Mouse (Mus musculus) ES-E14 (cell line): ENCODE data around the gene Haus7. TPM values are rescaled to one million over a fixed set of nuclear protein-coding genes. Genes with fewer than 3 reads are reported as not detected.

Source experiments
- DNase-seq: peaks from one replicate; pipeline ENCODE4 v3.0.0-alpha.2; 2013; ENCODE audit warnings: low read depth, low spot score
- H3K27ac ChIP-seq: 2 replicates; pipeline ENCODE4 v1.5.1; 2012; ENCODE audit warnings: low read depth, mild to moderate bottlenecking, low read length, moderate library complexity, mixed read lengths; ENCODE audit not compliant: poor library complexity, insufficient read depth, severe bottlenecking
- H3K36me3 ChIP-seq: 2 replicates; pipeline ENCODE4 v1.6.1; 2012; ENCODE audit warnings: mild to moderate bottlenecking, low read length, moderate library complexity, mixed read lengths; ENCODE audit not compliant: control insufficient read depth, poor library complexity, insufficient read depth, severe bottlenecking
- H3K4me1 ChIP-seq, 2 experiments: fragments of 150-350 bp in 1 of 2; sonication (generic) in 1 of 2; 2 replicates each; pipeline ENCODE4 v1.6.1; 2012; ENCODE audit warnings: low read length in 2 of 2, mild to moderate bottlenecking in 1 of 2, mixed read lengths in 1 of 2; ENCODE audit not compliant: control insufficient read depth in 2 of 2, insufficient read depth in 2 of 2, poor library complexity in 1 of 2
- H3K4me3 ChIP-seq, 2 experiments: fragments of 150-350 bp in 1 of 2; sonication (generic) in 1 of 2; 2 replicates each; pipeline ENCODE4 v1.5.1; 2012; ENCODE audit warnings: low read length in 2 of 2, low read depth in 1 of 2, mild to moderate bottlenecking in 1 of 2, mixed read lengths in 1 of 2; ENCODE audit not compliant: insufficient read depth in 1 of 2, poor library complexity in 1 of 2, severe bottlenecking in 1 of 2
- H3K9ac ChIP-seq: 2 replicates; pipeline ENCODE4 v1.6.1; 2012; ENCODE audit warnings: low read depth, mild to moderate bottlenecking, low read length, mixed read lengths; ENCODE audit not compliant: poor library complexity, insufficient read depth, severe bottlenecking
- H3K9me3 ChIP-seq: fragments of 150-350 bp; sonication (generic); 2 replicates; pipeline ENCODE4 v1.6.1; 2012; ENCODE audit warnings: low read depth, mild to moderate bottlenecking, low read length; ENCODE audit not compliant: control insufficient read depth, insufficient read depth
- CHD2 ChIP-seq: IDR thresholded peaks from 2 replicates; pipeline ENCODE4 v1.6.1; 2014; ENCODE audit warnings: mild to moderate bottlenecking, low read depth, low read length, inconsistent platforms
- HCFC1 ChIP-seq: IDR thresholded peaks from 2 replicates; pipeline ENCODE4 v1.6.1; 2012; ENCODE audit warnings: low read length, inconsistent platforms, borderline replicate concordance; ENCODE audit not compliant: insufficient read depth
- MAFK ChIP-seq: IDR thresholded peaks from 2 replicates; pipeline ENCODE4 v1.6.1; 2014; ENCODE audit warnings: mild to moderate bottlenecking, low read depth, low read length, inconsistent platforms; ENCODE audit not compliant: insufficient read depth
- ZC3H11A ChIP-seq: IDR thresholded peaks from 2 replicates; pipeline ENCODE4 v1.6.1; 2012; ENCODE audit warnings: low read depth, mild to moderate bottlenecking, inconsistent platforms, low read length, borderline replicate concordance
- ZNF384 ChIP-seq: IDR thresholded peaks from 2 replicates; pipeline ENCODE4 v1.6.1; 2012; ENCODE audit warnings: low read depth, low read length, inconsistent platforms
- in situ Hi-C, 2 experiments: fragments of 600-800 bp; cut with MboI; formaldehyde crosslinking; loops; one replicate each; pipeline ENCODE4 v1.15.1; 2025; ENCODE audit warnings: low sequenced_read_pairs in 2 of 2, inconsistent platforms in 1 of 2; ENCODE audit not compliant: unreplicated experiment in 2 of 2
- total RNA-seq: library from RNA; depleted of rRNA; stranded (reverse); fragments of 300-350 nt; gene quantifications from 2 replicates; pipeline ENCODE4 v1.2.3, GENCODE M21; 2012; rRNA removed

The Haus7 gene
- total RNA-seq, 1 experiment, result 31.1 TPM

GRCm38 (mm10) chrX:73396446-73396845, 62.4 kb downstream of the Haus7 start:
- Histone ChIP-seq H3K9me3 (no peaks in the 10 kb centered on the region), H3K4me1 (no peaks in the 10 kb centered on the region; a peak in 1 of 4 replicates), H3K27ac (no peak overlapping the region), H3K4me3 (no peak overlapping the region), H3K36me3 (no peaks in the 10 kb centered on the region), H3K9ac (no peak overlapping the region)
- in situ Hi-C loops, result no loop called here
- no peak for DNase-seq
- no peak for TF ChIP-seq ZNF384
- TF ChIP-seq MAFK, result no peak
- TF ChIP-seq CHD2, result no peak
- TF ChIP-seq HCFC1, result no peak
- no peak for TF ChIP-seq ZC3H11A

GRCm38 (mm10) chrX:73391481-73391880, 67.4 kb downstream of the Haus7 start:
- in situ Hi-C loops, result no loop called here
- Histone ChIP-seq H3K4me3 (no peak overlapping the region), H3K9ac (no peak overlapping the region), H3K27ac (no peak overlapping the region), H3K36me3 (no peaks in the 10 kb centered on the region), H3K9me3 (no peaks in the 10 kb centered on the region), H3K4me1 (no peaks in the 10 kb centered on the region)
- DNase-seq, result no peak
- TF ChIP-seq ZC3H11A (no peak), CHD2 (no peak), ZNF384 (no peak)

Other genes starting within 250 kb of the Haus7 start
- gene Xlr4b, start 244.7 kb downstream of the Haus7 start, total RNA-seq, result 0.58 and 6.6 TPM in 2 replicates
- gene F8a, start 230.8 kb downstream of the Haus7 start, total RNA-seq, result 1.9 and 2.6 TPM in 2 replicates
- 0.90 and 7.6 TPM in 2 replicates for gene Xlr4c, start 215.9 kb downstream of the Haus7 start, total RNA-seq
- 1.4 and 8.9 TPM in 2 replicates for gene Xlr3c, start 193.7 kb downstream of the Haus7 start, total RNA-seq
- gene Xlr5a, start 166.1 kb downstream of the Haus7 start, total RNA-seq, result 0.42 and 7.0 TPM in 2 replicates
- gene Xlr5c, start 166.1 kb downstream of the Haus7 start, total RNA-seq, result 0.42 and 7.1 TPM in 2 replicates
- not detected in 2 replicates for gene Gm45015, start 122.2 kb downstream of the Haus7 start, total RNA-seq
- gene Zfp275, start 116.4 kb downstream of the Haus7 start, total RNA-seq, result 12.4 and 12.6 TPM in 2 replicates
- 6.2 and 15.6 TPM in 2 replicates for gene Gm18336, start 60.3 kb downstream of the Haus7 start, total RNA-seq
- 0.04 and 0.05 TPM in 2 replicates for gene Zfp92, start 47.9 kb downstream of the Haus7 start, total RNA-seq
- 0.27 and 0.37 TPM in 2 replicates for gene Trex2, start 23.7 kb downstream of the Haus7 start, total RNA-seq
- gene Bgn, start 24.6 kb upstream of the Haus7 start, total RNA-seq, result 3.5 and 12.0 TPM in 2 replicates
- gene Atp2b3, start 44.0 kb upstream of the Haus7 start, total RNA-seq, result 0.04 and 0.26 TPM in 2 replicates
- 124 and 197 TPM in 2 replicates for gene Dusp9, start 180.4 kb upstream of the Haus7 start, total RNA-seq
- gene Pnck, start 201.1 kb upstream of the Haus7 start, total RNA-seq, result 2.0 and 4.9 TPM in 2 replicates
- 83.4 and 133 TPM in 2 replicates for gene Slc6a8, start 214.1 kb upstream of the Haus7 start, total RNA-seq